Mouse (Mus musculus) hindbrain, embryonic 13.5 days (tissue): Measurements from ENCODE around the gene Krtap4-2. TPM values are rescaled to one million over a fixed set of nuclear protein-coding genes. Genes with fewer than 3 reads are reported as not detected.
"Not testable (repeated sequence)": the region's sequence is repeated elsewhere in the genome, so short reads cannot be mapped to it uniquely, and the experiment has no call there.

Source experiments
- ATAC-seq: fragments of 200-750 bp; cut with Nextera tagmentation; 2 replicates; pipeline ENCODE4 v1.8.0; 2017; ENCODE audit warnings: moderate TSS enrichment; ENCODE audit not compliant: low FRiP score
- H3K27ac ChIP-seq: fragments of 300-500 bp; sonication (generic); 2 replicates; pipeline ENCODE4 v1.5.1; 2015; ENCODE audit warnings: inconsistent platforms, mild to moderate bottlenecking, moderate library complexity
- H3K27me3 ChIP-seq: fragments of 300-500 bp; sonication (generic); 2 replicates; pipeline ENCODE4 v1.6.1; 2015; ENCODE audit warnings: mild to moderate bottlenecking, inconsistent platforms
- H3K36me3 ChIP-seq: fragments of 300-500 bp; sonication (generic); 2 replicates; pipeline ENCODE4 v1.6.1; 2015; ENCODE audit warnings: mild to moderate bottlenecking, inconsistent platforms
- H3K4me1 ChIP-seq: fragments of 300-500 bp; sonication (generic); replicated peaks from 2 replicates; pipeline ENCODE4 v1.6.1; 2015; ENCODE audit warnings: inconsistent platforms
- H3K4me2 ChIP-seq: fragments of 300-500 bp; sonication (generic); 2 replicates; pipeline ENCODE4 v1.6.1; 2015; ENCODE audit warnings: inconsistent platforms, mild to moderate bottlenecking, moderate library complexity
- H3K4me3 ChIP-seq: fragments of 300-500 bp; sonication (generic); 2 replicates; pipeline ENCODE4 v1.5.1; 2015; ENCODE audit warnings: mild to moderate bottlenecking, inconsistent platforms
- H3K9ac ChIP-seq: fragments of 300-500 bp; sonication (generic); 2 replicates; pipeline ENCODE4 v1.6.1; 2015; ENCODE audit warnings: mild to moderate bottlenecking, inconsistent platforms
- H3K9me3 ChIP-seq: fragments of 300-500 bp; sonication (generic); 2 replicates; pipeline ENCODE4 v1.6.1; 2016; ENCODE audit warnings: inconsistent platforms
- WGBS: fragments of 180-500 bp; shearing (Covaris S2); methylation state at CpG from one replicate; pipeline ENCODE4 v1.1.7; 2015; 5-methylcytosine and 5-hydroxymethylcytosine counted together
- polyA plus RNA-seq: library from polyadenylated mRNA; unstranded; fragments of >200 nt; fragmentation: Nextera tagmentation; extraction: Ambion mirVana; gene quantifications from 2 replicates; pipeline ENCODE4 v1.2.1, GENCODE M21; 2015

Gene Krtap4-2
- not detected in 2 replicates for polyA plus RNA-seq

DNA sequence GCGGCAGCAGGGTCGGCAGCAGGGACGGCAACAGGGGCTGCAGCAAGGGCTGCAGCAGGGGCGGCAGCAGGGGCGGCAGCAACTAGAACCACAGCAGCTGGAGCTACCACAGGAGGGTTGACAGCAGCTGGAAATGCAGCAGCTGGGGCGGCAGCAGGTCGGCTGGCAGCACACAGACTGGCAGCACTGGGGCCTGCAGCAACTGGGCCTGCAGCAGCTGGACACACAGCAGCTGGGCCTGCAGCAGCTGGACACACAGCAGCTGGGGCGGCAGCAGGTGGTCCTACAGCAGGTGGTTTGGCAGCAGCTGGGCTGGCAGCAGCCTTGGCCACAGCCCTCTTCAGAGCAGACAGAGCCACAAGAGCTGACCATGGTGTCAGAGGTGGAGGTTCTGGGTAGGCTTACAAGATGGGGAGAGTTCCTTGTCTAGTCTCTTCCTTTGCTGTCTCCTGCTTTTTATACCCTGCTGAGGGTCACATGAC is at the start of gene Krtap4-2:
Krtap4-2 (minus strand) TSS at position 432 of the 482 bp plus-strand sequence.
- Histone ChIP-seq H3K4me3 (no peak within 1 kb of the TSS), H3K4me1 (no peaks in the 10 kb centered on the region), H3K9ac (no peak within 1 kb of the TSS), H3K9me3 (no peaks in the 10 kb centered on the region), H3K27ac (no peak within 1 kb of the TSS), H3K27me3 (no peaks in the 10 kb centered on the region), H3K36me3 (no peaks in the 10 kb centered on the region), H3K4me2 (no peak within 1 kb of the TSS)
- 42% methylated on average over 8 of the region's 8 CpGs for WGBS
- ATAC-seq = no peak

DNA sequence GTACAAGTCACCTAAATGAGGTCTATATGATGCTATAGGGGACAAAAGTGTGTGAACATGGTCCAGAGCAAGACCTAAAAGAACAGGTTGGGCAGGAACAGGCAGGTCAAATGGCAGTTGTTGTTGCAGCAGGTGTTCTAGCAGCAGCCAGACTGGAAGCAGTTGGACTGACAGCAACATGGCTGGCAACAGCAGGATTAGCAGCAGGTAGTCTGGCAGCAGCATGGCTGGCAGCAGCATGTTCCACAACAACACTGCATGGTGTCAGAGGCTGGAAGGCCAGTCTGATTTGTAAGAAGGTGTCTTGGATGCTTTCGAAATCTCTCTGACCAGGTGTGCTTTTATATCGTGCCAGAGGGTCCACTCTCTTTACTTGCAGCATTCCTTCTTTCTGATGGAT is 48.6 kb upstream of the Krtap4-2 start:
- H3K9me3 ChIP-seq = no peaks in the 10 kb centered on the region
- 90% methylated on average over 2 of the region's 2 CpGs for WGBS

GRCm38 (mm10) chr11:99665860-99666259 is 31.0 kb upstream of the Krtap4-2 start, which contains the start of gene Krtap4-6:
Krtap4-6 (minus strand) TSS chr11:99665960.
- no peak within 1 kb of the TSS for H3K4me3 ChIP-seq
- no peaks in the 10 kb centered on the region for H3K4me1 ChIP-seq
- no peaks in the 10 kb centered on the region for H3K36me3 ChIP-seq
- H3K27ac ChIP-seq = no peak within 1 kb of the TSS
- H3K9me3 ChIP-seq = no peaks in the 10 kb centered on the region
- no peak within 1 kb of the TSS for H3K9ac ChIP-seq
- no peaks in the 10 kb centered on the region for H3K27me3 ChIP-seq
- no peak within 1 kb of the TSS for H3K4me2 ChIP-seq
- no peak for ATAC-seq

More for the DNA sequence above, 48.6 kb upstream of the Krtap4-2 start:
- ATAC-seq = no peak
- H3K9ac ChIP-seq = no peak overlapping the region
- H3K27me3 ChIP-seq = no peaks in the 10 kb centered on the region
- H3K4me1 ChIP-seq = no peaks in the 10 kb centered on the region
- H3K4me2 ChIP-seq = no peak overlapping the region
- H3K4me3 ChIP-seq = no peak overlapping the region
- H3K36me3 ChIP-seq = no peaks in the 10 kb centered on the region
- no peak overlapping the region for H3K27ac ChIP-seq

DNA sequence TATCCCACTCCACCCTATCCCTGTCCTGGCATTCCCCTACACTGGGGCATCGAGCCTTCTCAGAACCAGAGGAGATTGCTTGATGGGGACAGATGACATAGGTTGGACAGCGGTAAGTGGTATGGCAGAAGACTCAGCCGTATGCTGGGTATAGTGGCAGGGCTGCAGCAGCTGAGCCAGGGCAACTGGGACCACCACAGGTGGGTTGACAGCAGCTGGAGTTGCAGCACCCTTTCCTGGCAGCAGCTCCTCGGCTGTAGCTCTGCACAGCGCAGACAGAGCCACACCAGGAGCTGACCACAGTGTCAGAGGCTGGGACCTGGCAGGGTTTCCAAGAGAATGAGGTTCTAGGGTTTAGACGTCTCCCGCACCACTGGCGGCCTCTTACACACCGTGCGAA is 27.9 kb upstream of the Krtap4-2 start:
- Histone ChIP-seq H3K36me3 (no peaks in the 10 kb centered on the region), H3K9me3 (no peaks in the 10 kb centered on the region), H3K27me3 (no peaks in the 10 kb centered on the region), H3K4me3 (no peak overlapping the region), H3K27ac (no peak overlapping the region), H3K9ac (no peak overlapping the region), H3K4me1 (no peaks in the 10 kb centered on the region), H3K4me2 (no peak overlapping the region)
- 85% methylated on average over 10 of the region's 10 CpGs for WGBS
- ATAC-seq = no peak

GRCm38 (mm10) chr11:99659256-99659655 is 24.4 kb upstream of the Krtap4-2 start:
- H3K9me3 ChIP-seq = no peaks in the 10 kb centered on the region
- H3K4me1 ChIP-seq = no peaks in the 10 kb centered on the region
- no peaks in the 10 kb centered on the region for H3K27me3 ChIP-seq
- H3K4me3 ChIP-seq = no peak overlapping the region
- H3K9ac ChIP-seq = no peak overlapping the region
- no peaks in the 10 kb centered on the region for H3K36me3 ChIP-seq
- no peak overlapping the region for H3K27ac ChIP-seq
- no peak overlapping the region for H3K4me2 ChIP-seq
- WGBS = 92% methylated on average over 4 of the region's 4 CpGs
- ATAC-seq = no peak

DNA sequence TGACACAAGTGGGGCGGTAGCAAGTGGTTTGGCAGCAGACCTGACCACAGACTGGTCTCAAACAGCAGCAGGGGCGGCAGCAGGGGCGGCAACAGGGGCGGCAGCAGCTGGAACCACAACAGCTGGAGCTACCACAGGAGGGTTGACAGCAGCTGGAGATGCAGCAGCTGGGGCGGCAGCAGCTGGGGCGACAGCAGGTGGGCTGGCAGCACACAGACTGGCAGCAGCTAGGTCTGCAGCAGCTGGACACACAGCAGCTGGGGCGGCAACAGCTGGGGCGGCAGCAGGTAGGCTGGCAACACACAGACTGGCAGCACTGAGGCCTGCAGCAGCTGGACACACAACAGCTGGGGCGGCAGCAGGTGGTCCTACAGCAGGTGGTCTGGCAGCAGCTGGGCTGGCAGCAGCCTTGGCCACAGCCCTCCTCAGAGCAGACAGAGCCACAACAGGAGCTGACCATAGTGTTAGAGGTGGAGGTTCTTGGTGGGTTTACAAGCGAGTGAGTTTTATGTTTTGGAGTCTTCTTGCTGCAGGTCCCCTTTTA is 23.7 kb upstream of the Krtap4-2 start, which contains the start of gene Gm11563:
Gm11563 (minus strand) TSS at position 494 of the 544 bp plus-strand sequence.
- not testable (repeated sequence) for H3K27ac ChIP-seq, H3K4me2 ChIP-seq, H3K27me3 ChIP-seq, ATAC-seq, H3K36me3 ChIP-seq, H3K4me3 ChIP-seq, H3K4me1 ChIP-seq, H3K9ac ChIP-seq, H3K9me3 ChIP-seq
- 71% methylated on average over 10 of the region's 10 CpGs for WGBS

DNA sequence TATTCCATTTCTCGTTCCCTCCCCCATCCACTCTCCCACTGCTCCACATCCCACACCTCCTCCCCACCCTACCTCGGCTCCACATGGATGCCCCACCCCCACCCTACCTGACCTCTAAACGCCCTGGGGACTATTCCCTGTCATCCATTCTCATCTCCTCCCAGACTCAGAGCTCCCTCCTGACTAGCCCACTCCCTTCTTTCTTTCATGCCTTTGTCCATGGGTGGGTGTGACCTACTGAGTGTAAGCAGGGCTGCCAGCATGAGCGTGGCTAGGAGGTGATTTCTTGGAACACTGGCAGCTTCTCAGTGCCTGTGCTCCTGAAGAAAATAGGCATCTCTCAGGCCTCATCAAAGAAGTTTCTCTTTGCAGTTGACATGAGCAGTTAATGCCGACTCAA is 22.2 kb upstream of the Krtap4-2 start:
- Histone ChIP-seq H3K4me2 (no peak overlapping the region), H3K4me3 (no peak overlapping the region), H3K27ac (no peak overlapping the region), H3K4me1 (no peaks in the 10 kb centered on the region), H3K27me3 (no peaks in the 10 kb centered on the region), H3K9ac (no peak overlapping the region), H3K36me3 (no peaks in the 10 kb centered on the region), H3K9me3 (no peaks in the 10 kb centered on the region)
- ATAC-seq = no peak
- WGBS = 52% methylated on average over 5 of the region's 5 CpGs

DNA sequence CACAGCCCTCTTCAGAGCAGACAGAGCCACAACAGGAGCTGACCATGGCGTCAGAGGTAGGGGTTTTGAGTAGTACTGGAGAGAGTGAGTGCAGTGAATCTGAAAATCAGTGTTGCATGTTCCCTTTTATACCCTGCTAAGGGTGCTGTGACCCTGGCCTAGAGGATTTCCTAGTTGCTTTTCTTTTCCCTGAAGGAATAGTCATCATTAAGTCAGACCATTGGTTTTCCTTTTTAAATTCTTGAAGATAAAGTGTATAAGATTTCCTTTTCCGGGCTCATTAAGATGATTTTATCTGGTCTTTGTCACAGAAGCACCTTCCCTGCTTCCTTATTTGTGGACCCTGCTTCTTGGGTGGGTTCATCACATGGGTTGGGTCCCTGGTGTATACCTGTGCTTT is 15.3 kb upstream of the Krtap4-2 start, which contains the start of gene Gm11555:
Gm11555 (minus strand) TSS at position 101 of the 400 bp plus-strand sequence.
- 90% methylated on average over 2 of the region's 2 CpGs for WGBS
- Histone ChIP-seq H3K36me3 (no peaks in the 10 kb centered on the region), H3K9ac (no peak within 1 kb of the TSS), H3K27ac (no peak within 1 kb of the TSS), H3K27me3 (no peaks in the 10 kb centered on the region), H3K4me2 (no peak within 1 kb of the TSS), H3K4me3 (no peak within 1 kb of the TSS), H3K4me1 (no peaks in the 10 kb centered on the region), H3K9me3 (no peaks in the 10 kb centered on the region)
- no peak for ATAC-seq

DNA sequence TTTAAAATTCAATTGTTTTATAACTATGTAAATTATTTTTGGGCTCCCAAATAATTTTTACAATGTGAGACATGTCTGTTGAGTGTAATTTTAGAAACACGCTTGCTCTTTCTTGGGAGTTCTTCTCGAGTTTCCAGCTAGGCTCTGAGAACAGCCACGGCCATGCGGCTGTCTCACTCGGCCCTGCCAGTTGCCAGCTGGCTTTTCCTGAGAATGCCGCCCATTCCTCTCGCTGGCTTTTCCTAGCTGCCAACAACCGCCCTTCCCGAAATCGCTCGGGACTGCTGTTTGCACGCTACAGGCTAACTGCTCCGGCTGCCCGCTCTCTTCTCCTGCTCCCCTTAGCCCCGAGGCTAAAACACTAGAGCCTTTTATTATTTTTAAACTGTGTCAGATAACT is 11.6 kb upstream of the Krtap4-2 start:
- Histone ChIP-seq H3K36me3 (no peaks in the 10 kb centered on the region), H3K4me2 (no peak overlapping the region), H3K9ac (no peak overlapping the region), H3K9me3 (no peaks in the 10 kb centered on the region), H3K27me3 (no peaks in the 10 kb centered on the region), H3K4me1 (no peaks in the 10 kb centered on the region), H3K27ac (no peak overlapping the region), H3K4me3 (no peak overlapping the region)
- 88% methylated on average over 15 of the region's 15 CpGs for WGBS
- ATAC-seq = no peak

GRCm38 (mm10) chr11:99644351-99644750 is 9.5 kb upstream of the Krtap4-2 start:
- 66% methylated on average over 3 of the region's 3 CpGs for WGBS
- Histone ChIP-seq H3K4me3 (no peak overlapping the region), H3K9me3 (no peaks in the 10 kb centered on the region), H3K27ac (no peak overlapping the region), H3K4me1 (no peaks in the 10 kb centered on the region), H3K4me2 (no peak overlapping the region), H3K9ac (no peak overlapping the region), H3K27me3 (no peaks in the 10 kb centered on the region), H3K36me3 (no peaks in the 10 kb centered on the region)
- no peak for ATAC-seq

DNA sequence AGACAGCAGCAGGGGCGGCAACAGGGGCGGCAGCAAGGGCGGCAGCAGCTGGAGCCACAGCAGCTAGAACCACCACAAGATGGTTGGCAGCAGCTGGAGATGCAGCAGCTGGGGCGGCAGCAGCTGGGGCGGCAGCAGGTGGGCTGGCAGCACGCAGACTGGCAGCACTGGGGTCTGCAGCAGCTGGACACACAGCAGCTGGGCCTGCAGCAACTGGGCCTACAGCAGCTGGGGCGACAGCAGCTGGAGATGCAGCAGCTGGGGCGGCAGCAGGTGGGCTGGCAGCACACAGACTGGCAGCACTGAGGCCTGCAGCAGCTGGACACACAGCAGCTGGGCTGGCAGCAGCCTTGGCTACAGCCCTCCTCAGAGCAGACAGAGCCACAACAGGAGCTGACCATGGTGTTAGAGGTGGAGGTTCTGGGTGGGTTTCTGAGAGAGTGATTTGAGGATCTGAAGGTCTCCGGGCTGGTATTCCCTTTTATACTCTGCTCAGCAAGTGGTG is 8.8 kb upstream of the Krtap4-2 start, which contains the start of gene Krtap4-7:
Krtap4-7 (minus strand) TSS at position 455 of the 505 bp plus-strand sequence.
- WGBS = 87% methylated on average over 9 of the region's 9 CpGs
- not testable (repeated sequence) for H3K4me3 ChIP-seq, H3K4me1 ChIP-seq, H3K9me3 ChIP-seq, ATAC-seq, H3K36me3 ChIP-seq, H3K9ac ChIP-seq, H3K4me2 ChIP-seq, H3K27ac ChIP-seq, H3K27me3 ChIP-seq

- no peak overlapping the region for H3K4me2 ChIP-seq
- no peaks in the 10 kb centered on the region for H3K4me1 ChIP-seq
- no peaks in the 10 kb centered on the region for H3K27me3 ChIP-seq
- no peak overlapping the region for H3K27ac ChIP-seq
- no peaks in the 10 kb centered on the region for H3K36me3 ChIP-seq
- H3K9me3 ChIP-seq = no peaks in the 10 kb centered on the region
- H3K4me3 ChIP-seq = no peak overlapping the region
- ATAC-seq = no peak
- 63% methylated on average over 1 of the region's 1 CpGs for WGBS
- no peak overlapping the region for H3K9ac ChIP-seq
These were observed 6.0 kb upstream of the Krtap4-2 start for GRCm38 (mm10) chr11:99640926-99641325.

- Histone ChIP-seq H3K9ac (no peak overlapping the region), H3K36me3 (no peaks in the 10 kb centered on the region), H3K9me3 (no peaks in the 10 kb centered on the region), H3K27ac (no peak overlapping the region), H3K27me3 (no peaks in the 10 kb centered on the region), H3K4me2 (no peak overlapping the region), H3K4me1 (no peaks in the 10 kb centered on the region), H3K4me3 (no peak overlapping the region)
- 88% methylated on average over 1 of the region's 1 CpGs for WGBS
- ATAC-seq = no peak
These were observed 2.2 kb upstream of the Krtap4-2 start for GRCm38 (mm10) chr11:99637086-99637485.
